Mouse (Mus musculus): ENCODE data around the gene Zfp296.
"Not testable (repeated sequence)": the region's sequence is repeated elsewhere in the genome, so short reads cannot be mapped to it uniquely, and the experiment has no call there.

Zfp296 gene

DNA sequence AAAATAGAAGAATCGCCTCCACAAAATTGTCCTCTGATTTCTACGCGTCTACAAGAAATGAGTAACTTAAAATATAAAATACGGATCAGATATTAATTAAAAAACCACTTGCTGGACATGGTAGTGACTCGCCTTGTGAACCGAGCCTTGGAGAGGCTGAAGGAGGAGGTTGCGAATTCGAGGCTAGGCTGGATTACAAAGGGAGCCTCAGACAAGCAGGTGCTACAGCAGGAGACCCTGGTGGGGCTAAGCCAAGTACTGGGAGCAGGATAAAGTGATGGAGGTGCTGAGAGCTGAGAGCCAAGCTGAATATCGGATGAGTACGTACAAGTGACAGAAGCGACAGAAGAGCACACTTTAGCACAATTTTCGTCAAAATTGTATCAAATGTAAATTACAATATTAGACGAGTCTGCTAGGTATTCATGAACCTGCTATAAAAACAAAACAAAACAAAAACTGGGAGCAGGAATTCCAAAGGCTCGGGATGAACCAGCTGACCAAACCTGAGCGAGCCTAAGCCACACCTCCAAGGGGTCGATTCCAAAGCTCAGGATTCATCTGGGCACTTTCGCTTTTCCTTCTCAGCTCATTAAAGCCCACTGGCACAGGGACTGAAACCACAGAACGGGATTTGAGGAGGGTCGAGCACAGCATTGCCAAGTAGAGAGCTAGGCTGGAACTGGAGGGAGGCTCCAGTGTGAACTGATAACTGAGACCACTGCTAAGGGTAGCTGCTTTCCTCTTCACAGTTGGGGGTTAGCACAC is 14.3 kb upstream of the Zfp296 start, which contains the start of gene Ppp1r37:
Gene Ppp1r37, minus strand, starts transcription at position 434 of the 768 bp plus-strand sequence.
- peak; percentile 72 for DNase-seq (ENCODE audit: low spot score)

DNA sequence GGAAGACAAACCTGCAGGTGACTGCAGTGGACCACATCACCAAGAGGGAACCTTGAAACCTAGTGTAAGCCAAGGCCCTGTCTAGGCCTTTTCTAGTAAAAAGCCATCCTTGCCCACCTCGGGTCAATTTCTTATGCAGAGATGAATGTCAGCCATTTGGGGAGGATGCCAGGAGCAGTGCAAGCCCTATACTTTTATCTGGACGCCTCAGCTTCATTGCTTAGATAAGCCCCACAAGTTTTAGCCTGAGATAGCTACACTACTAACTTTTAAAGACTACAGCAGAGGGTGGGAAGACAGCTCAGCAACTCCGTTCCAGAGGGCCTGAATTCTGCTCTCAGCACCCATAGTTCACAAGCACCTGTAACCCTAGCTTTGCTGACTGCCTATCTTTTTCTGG is 13.2 kb upstream of the Zfp296 start:
- no peak for DNase-seq (ENCODE audit: low spot score)

DNA sequence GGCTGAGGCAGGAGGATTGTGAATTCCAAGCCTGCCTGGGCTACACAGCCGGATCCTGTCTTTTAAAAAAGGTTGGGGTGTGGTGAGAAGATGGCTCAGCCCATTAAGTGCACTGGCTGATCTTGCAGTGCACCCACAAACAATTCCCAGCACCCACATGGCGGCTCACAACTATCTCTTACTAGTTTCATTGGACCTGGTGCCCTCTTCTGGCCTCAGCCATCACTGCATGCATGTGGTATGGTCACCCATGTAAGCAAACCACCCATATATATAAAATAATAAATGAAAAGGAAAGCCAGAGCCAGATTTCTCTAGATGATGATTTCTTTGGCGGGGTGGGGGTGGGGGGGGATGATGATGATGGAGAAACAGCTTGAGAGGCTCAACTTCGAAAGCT is 12.6 kb upstream of the Zfp296 start:
- no peak for DNase-seq (ENCODE audit: low spot score)

DNA sequence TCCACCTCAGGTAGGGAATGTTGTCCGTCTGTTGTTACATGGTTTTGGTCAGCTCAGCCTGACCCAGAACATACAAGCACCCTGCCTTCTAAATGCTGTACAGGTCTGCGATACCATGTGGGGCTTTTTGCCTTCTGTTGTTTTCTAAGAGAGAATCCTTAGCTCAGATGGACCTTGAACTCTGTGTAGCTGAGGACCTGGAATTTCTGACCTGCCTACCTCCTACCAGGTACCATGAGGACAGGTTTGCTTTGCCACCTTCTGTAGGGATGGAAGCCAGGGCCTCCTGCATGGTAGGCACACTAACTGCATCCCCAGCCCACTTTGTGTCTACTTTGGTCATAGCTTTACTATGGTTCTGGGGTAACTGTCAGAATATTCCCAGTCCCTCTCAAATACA is 11.3 kb upstream of the Zfp296 start:
- no peak for DNase-seq (ENCODE audit: low spot score)

DNA sequence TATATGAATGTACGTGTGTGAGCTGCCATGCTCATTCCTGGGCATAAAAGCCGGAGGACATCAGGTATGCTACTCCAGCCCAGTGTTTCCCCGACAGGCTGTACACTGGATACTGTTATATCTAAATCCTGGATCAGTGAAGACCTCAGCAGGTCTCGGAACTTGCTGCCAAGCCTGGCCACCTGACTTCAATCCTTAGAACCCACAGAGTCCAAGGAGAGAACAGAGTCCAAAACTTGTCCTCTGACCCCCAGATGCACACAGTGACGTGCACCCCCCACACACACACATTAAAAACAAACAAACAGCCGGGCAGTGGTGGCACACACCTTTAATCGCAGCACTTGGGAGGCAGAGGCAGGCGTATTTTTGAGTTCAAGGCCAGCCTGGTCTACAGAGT is 9.7 kb upstream of the Zfp296 start:
- no peak for DNase-seq (ENCODE audit: low spot score)

DNA sequence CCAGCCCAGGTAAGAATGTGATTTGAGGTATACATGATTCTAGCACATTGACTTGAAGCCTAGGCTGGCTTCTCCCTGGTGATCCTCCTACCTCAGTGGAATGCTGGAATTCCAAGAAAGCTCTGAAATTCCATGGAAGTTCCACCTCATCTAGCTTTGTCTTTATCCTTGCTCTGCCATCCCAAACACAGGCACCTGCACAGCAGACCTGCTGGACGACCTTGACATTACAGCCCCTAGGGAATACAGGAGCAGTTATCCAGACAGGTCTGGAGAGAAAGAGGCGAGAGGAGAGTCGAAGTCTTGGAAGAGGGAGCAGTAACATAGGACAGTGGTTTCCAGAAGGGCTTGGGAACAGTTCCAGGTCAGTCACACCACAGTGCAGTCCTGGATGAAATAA is 7.4 kb upstream of the Zfp296 start:
- DNase-seq (ENCODE audit: low spot score): no peak

DNA sequence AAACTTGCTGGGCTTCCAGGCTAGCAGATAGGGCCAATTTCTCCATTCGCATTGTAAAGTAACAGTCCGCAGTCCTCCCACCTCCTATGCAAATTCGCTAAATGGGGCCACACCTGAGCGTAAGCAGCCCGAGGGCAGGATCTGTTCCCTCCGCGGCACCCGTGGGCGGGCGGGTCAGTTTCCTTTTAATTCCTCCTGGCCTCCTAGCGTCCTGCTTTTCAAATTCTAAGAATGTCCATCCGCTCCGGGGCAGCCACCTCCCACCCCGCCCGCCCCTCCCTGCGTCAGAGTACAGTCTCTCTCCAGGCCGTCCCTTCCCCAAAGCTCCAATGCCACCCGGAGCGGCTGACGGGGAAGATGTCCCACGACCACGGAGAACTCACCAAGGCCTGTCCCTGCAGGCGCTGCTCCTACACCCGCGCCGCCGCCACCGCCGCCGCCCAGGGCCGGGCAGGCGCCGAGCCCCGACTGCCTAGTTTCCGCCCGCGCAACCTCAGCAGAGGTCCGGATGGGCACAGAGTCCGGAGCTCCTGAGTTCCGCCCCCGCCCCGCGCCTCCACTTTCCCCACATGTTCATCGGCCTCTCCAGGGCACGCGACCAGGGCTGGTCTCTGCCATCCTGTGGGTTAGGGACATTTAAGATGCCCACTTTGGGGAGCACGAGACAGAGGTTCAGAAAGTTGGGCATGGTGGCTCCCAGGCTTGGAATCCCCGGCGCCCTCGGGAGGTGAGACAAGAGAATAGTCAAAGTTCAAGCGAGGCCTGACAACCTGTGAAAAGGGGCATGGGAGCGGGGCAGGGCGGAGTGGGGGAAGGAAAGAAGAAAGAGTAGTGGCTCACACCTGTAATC is 3.9 kb upstream of the Zfp296 start:
- peak; percentile 85 for DNase-seq (ENCODE audit: low spot score)

DNA sequence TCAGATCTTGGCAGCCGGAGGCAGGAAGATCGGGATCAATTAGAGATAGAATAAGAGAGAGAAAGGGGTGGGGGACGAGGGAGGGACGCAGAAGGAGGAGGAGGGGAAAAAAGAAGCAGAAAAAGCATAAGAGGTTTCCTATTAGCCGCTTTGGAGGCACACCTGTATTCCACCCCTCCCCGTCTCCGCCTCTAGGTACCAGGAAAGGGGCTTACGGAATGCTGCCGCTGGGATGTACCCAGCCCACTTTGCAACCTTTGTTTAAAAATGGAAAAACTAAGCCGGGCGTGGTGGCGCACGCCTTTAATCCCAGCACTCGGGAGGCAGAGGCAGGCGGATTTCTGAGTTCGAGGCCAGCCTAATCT is 3.3 kb upstream of the Zfp296 start:
- DNase-seq (ENCODE audit: low spot score): no peak

DNA sequence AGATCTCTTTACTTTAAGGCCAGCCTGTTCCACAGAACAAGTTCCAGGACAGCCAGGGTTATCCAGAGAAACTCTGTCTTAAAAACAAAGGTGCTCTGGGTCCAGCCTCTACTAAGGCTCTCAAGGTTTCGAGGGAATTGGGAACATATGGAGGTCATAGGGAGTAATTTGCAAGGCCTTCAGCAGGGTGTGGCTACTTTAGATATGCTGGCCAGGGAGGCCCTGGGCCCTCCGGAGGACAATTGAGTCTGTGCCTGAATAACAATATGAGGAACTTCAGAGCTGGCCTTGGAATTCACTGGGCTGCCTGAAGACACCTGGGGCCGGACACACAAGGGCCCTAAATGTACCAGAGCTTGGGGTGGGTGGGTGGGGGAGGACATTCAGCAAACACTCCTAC is 1.5 kb upstream of the Zfp296 start:
- DNase-seq (ENCODE audit: low spot score): no peak

DNA sequence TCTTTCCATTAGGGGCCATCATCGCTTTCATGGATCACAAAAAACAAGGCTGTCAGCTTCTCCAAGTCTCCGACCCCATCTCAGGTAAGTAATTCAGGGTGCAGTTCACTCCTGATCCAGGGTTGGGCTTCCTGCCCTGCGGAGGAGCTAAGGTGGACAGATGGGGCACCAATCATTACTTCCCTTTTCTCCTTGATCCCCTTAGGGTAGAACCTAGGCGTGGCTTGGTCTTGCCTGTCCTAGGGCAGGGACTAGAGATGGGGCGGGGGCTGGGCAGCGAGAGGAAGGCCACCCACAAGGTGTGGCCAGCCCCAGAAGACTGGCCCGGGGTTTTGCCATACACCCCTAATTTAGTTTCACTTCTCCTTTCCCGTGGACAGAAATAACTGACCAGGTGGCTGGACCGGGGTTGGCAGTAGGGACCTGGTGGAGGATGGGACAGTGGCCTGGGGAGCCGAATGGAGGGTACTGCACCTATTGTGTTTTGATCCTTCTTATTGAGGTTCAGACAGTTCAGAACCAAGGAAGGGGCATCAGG is 859 bp downstream of the Zfp296 start:
- no peak for DNase-seq (ENCODE audit: low spot score)

DNA sequence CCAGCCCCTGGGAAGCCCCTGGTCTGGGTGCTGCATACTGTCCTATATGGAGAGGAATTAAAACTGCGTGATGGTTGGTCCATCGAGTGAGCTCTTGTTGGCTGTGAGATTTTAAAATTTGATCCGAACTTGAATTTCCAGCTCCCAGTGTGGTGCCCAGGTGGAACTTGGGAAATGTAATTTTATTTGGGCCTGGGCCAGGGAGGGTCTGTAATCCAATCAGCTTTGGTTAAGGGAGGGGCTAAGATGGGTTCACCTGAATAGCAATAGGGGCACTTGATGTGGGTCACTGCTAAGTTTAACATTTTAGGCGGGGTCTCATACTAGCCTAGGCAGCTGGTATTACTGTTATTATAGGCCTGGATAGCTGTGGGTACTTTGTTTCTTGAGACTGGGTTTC is 1.3 kb downstream of the Zfp296 start:
- DNase-seq (ENCODE audit: low spot score): no peak

DNA sequence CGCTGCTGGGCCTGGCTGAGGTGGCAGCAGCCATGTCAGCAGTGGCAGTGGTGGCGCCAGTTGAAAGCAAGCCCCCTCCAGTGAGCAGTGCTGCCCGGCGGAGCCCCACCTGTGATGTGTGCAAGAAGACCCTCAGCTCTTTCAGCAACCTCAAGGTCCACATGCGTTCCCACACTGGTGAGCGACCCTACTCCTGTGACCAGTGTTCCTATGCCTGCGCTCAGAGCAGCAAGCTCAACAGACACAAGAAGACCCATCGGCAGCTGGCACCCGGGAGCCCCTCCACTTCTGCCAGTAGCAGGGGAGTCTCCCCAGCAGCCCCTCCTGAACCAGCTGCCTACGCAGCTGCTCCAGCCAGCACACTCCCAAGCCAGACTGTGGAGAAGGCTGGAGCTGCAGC is 2.7 kb downstream of the Zfp296 start:
- no peak for DNase-seq (ENCODE audit: low spot score)

DNA sequence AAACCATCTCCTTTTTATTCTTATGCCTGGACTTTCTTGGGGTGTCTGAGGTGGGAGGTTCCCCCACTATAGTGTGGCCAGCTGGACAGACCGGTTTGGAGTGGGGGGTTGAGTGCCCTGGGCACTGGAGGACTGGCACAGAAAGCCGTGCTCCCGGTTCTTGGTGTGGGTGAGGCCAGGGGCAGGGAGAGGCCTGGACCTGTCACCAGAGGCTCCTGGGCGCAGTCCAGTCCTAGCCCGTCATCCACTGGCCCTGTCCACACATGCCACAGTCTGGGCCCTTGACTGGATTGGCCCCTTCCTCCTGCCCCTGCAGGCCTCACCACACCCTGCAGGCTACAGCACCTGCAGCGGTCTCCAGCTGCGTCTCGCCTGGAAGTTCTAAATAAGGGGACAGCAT is 3.5 kb downstream of the Zfp296 start:
- DNase-seq (ENCODE audit: low spot score): no peak

DNA sequence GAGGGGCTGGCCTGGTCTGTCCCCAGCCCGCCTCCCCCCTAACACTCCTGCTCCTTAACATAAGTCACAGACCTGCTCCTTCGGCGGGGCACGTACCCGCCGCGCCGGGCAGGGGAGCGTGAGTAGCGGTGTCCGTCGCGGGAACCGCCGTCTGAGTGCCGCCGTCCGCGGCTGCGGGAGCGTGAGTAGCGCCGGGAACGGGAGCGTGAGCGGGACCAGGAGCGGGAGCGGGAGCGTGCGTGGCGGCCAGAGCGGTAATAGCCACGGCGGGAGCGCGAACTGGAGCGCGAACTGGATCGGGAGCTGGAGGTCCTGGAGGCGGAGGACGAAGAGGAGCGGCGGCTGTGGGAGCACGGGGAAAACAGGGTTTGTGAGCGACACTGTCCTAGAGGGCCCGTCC is 9.2 kb downstream of the Zfp296 start:
- no peak for DNase-seq (ENCODE audit: low spot score)

DNA sequence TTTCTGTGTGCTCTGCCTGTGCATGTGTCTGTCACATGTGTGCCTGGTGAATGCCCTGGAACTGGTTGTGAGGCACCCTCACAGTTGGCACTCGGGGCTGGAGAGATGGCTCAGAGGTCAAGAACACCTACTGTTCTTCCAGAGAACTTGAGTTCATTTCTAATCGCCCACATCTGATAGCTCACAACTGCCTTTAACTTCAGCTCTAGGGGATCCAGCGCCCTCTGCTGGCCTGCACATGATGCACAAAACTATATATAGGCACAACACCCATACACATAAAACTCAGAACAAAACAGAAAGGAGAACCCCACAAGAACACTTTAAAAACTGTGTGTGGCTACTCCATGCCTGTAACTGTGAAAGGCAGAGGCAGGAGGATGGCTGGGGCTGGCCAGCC is 12.1 kb downstream of the Zfp296 start:
- DNase-seq (ENCODE audit: low spot score): peak; percentile 68

DNA sequence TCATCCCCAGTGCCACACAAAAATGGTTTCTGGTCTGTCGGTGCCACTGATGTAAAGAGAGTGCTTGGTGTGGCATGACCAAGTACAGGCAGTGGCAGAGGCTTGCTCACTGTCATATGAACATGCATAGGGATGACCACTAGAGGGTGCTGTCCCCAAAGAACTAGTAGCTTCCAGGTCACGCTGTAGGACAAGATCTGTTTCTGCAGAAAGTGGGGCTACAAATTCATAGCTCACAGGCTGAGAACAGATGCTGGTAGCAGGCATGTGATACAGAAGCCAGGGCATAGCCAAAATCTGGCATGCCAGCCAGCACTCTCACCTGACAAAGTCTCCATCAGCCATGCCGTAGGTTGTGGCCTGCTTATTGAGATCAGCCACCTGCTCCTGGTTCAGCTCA is 12.8 kb downstream of the Zfp296 start:
- DNase-seq (ENCODE audit: low spot score): peak; percentile 89

DNA sequence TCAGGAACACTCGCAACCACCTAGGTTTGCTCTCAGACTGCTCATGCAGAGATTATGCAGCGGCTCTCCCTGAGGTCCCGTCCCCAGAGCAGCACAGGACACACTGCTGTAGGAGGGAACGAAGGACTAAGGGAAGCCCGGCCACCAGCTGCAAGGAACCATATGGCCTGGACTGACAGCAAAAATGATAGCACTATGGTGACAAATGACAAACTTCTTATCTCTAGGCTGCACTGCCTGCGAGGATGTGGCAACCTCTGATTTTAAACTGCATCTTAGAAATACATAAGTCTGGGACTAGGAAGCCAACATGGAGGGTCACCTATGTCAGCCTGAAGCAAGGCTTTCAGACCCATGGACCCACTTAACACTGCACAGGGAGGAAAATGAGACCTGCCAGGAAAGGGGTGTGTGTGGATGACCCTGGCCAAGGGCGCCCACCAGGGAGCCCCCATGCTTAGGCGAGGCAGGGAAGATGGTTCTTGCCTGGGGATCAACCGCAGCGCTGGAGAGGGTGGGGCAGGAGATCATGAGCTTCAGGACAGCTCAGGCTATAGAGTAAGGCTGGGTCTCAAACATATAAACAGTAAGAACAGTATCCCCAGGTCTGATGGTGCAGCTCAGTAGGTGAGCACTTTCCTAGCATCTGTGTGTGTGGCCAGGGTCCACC is 16.1 kb downstream of the Zfp296 start:
- no peak for DNase-seq (ENCODE audit: low spot score)

DNA sequence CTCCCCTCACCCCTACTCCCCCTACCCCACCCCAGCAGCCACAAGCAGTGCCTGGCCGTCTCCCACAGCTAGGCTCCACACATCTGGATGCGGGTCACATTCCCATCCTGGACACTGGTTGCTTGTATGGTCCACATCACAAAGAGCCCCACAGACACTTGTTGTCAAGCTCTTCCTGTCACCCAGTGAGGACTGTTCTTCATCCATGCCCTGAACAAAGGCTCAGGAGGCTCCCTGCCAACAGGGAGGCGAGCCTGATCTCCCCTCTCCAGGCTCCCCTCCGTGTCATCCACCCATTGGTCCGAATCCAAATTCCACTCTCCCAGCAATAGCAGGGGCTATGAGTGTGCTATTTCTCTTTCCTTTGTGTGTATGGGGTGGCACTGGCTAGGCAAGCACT is 23.5 kb downstream of the Zfp296 start:
- no peak for DNase-seq (ENCODE audit: low spot score)

DNA sequence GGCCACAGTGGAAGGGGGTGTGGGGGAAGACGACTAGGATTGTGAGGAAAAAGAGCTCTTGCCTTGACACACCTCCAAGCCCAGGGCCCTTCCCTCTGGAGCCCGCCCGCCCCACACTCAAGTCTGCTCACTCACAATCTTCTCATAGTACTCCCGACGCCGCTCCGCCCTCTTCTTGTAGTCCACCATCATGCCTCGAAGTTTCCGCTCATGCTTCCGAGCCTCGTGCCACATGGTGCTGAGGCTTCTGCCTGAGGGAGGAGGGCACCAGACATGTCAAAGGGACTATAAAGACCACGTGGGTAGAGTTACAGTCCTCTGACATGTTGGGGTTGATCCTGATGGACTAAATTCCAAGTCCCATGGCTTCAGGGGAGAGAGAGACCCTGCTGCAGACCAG is 26.0 kb downstream of the Zfp296 start:
- DNase-seq (ENCODE audit: low spot score): no peak

DNA sequence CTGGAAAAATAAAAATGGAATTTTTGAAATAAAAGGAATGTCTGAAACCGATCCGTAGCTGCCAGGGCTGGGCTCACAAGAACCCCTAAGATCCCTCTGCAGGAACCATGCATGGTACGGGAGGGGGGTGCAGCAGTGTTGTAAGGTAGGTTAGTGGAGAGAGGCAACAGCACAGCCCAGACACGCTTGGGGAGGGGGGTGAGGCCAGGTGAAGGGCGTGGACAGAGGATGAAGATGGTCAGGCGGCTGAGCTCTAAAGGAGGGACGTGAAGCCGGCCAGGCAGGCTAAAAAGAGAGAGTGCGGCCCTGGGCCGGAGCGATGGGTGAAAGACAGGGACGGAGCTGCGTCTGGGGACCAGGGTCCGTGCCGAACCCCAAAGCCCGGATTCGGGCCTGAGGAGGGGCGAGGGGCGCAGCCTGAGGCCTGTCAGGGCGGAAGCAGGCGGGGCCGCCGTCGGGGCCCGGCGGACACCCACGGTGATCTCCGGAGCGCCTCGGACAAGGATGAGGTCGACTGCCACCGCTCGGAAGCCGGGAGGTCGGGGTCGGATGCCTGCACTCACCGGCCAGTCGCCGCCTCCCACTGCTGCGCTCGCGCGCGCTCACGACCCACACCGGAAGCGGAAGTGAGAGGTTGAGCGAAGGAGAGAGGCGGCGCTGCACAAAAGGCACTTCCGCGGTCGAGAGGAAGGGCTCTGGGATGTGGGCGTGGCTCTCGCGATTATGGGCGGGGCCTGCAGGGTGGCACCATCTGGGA is 26.9 kb downstream of the Zfp296 start, which contains the start of gene Clasrp:
Gene Clasrp, minus strand, starts transcription at position 638 of the 757 bp plus-strand sequence.
- peak; percentile 98 for DNase-seq (ENCODE audit: low spot score)

DNA sequence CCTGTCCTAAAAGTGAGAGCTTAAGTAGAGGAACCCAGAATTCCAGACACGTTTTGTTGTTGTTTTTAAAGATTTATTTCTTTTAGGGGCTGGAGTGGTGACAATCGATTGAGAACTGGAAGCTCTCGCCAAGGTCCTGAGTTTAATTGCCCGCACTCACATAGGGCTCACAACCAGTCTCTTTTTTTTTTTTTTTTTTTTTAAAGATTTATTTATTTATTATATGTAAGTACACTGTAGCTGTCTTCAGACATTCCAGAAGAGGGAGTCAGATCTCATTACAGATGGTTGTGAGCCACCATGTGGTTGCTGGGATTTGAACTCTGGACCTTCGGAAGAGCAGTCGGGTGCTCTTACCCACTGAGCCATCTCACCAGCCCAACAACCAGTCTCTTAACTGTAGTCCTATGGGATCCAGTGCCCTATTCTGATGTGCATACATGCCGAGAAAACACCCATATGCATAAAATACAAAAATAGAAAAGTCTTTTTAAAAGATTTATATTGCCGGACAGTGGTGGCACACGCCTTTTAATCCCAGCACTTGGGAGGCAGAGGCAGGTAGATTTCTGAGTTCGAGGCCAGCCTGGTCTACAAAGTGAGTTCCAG is 27.6 kb downstream of the Zfp296 start:
- not testable (repeated sequence) for DNase-seq (ENCODE audit: low spot score)
